Mouse (Mus musculus) forebrain, embryonic 14.5 days (tissue): ENCODE measurements around the gene Selenoh. TPM values are rescaled to one million over a fixed set of nuclear protein-coding genes. Genes with fewer than 3 reads are reported as not detected.

Experiments
- ATAC-seq: fragments of 200-750 bp; cut with Nextera tagmentation; 2 replicates; pipeline ENCODE4 v1.8.0; 2017; ENCODE audit warnings: mild to moderate bottlenecking, moderate library complexity
- DNase-seq: peaks from one replicate; pipeline ENCODE4 v3.0.0-alpha.2; 2015; ENCODE audit warnings: low spot score
- H3K27ac ChIP-seq: fragments of 300-500 bp; sonication (generic); 2 replicates; pipeline ENCODE4 v1.5.1; 2014; ENCODE audit warnings: low read depth, mild to moderate bottlenecking, control low read depth, low read length, moderate library complexity
- H3K27me3 ChIP-seq: fragments of 300-500 bp; sonication (generic); replicated peaks from 2 replicates; pipeline ENCODE4 v1.6.1; 2014; ENCODE audit warnings: low read length, control low read depth, mixed read lengths; ENCODE audit not compliant: control insufficient read depth, insufficient read depth
- H3K36me3 ChIP-seq: fragments of 300-500 bp; sonication (generic); 2 replicates; pipeline ENCODE4 v1.6.1; 2014; ENCODE audit warnings: low read length, control low read depth; ENCODE audit not compliant: control insufficient read depth, insufficient read depth
- H3K4me1 ChIP-seq: fragments of 300-500 bp; sonication (generic); 2 replicates; pipeline ENCODE4 v1.6.1; 2014; ENCODE audit warnings: antibody characterized with exemption, low read length, control low read depth; ENCODE audit not compliant: control insufficient read depth, insufficient read depth
- H3K4me2 ChIP-seq: fragments of 300-500 bp; sonication (generic); 2 replicates; pipeline ENCODE4 v1.6.1; 2014; ENCODE audit warnings: mild to moderate bottlenecking, control low read depth, low read length
- H3K4me3 ChIP-seq: fragments of 300-500 bp; sonication (generic); 2 replicates; pipeline ENCODE4 v1.5.1; 2014; ENCODE audit warnings: low read depth, low read length, control low read depth
- H3K9ac ChIP-seq: fragments of 300-500 bp; sonication (generic); 2 replicates; pipeline ENCODE4 v1.6.1; 2014; ENCODE audit warnings: mild to moderate bottlenecking, low read length, control low read depth, moderate library complexity
- H3K9me3 ChIP-seq: fragments of 300-500 bp; sonication (generic); replicated peaks from 2 replicates; pipeline ENCODE4 v1.6.1; 2016; ENCODE audit warnings: low read length, control low read depth, mixed read lengths; ENCODE audit not compliant: control insufficient read depth
- WGBS: fragments of 180-500 bp; shearing (Covaris S2); extraction: QIAGEN DNeasy Blood & Tissue Kit; methylation state at CpG from one replicate; pipeline ENCODE4 v1.1.7; 2014; 5-methylcytosine and 5-hydroxymethylcytosine counted together
- polyA plus RNA-seq: library from polyadenylated mRNA; unstranded; fragments of >200 nt; fragmentation: Nextera tagmentation; extraction: Ambion mirVana; gene quantifications from 2 replicates; pipeline ENCODE4 v1.2.1, GENCODE M21; 2014

Gene Selenoh
- polyA plus RNA-seq, 1 experiment from 2014 or later, result 350 TPM

- Histone ChIP-seq H3K36me3 (peaks cover 35% of the 10 kb centered on the region), H3K4me2 (no peak overlapping the region), H3K27me3 (no peaks in the 10 kb centered on the region), H3K4me3 (no peak overlapping the region), H3K4me1 (peaks cover 9% of the 10 kb centered on the region), H3K9ac (no peak overlapping the region), H3K9me3 (no peaks in the 10 kb centered on the region), H3K27ac (no peak overlapping the region)
- no peak for ATAC-seq
- 89% methylated on average over 1 of the region's 1 CpGs for WGBS
- DNase-seq, result no peak
Measured at GRCm38 (mm10) chr2:84705295-84705694, 34.7 kb upstream of the Selenoh start.

- no peaks in the 10 kb centered on the region for H3K9me3 ChIP-seq
- peaks cover 9% of the 10 kb centered on the region for H3K4me1 ChIP-seq
- H3K4me2 ChIP-seq, result no peak overlapping the region
- ATAC-seq, result no peak
- H3K36me3 ChIP-seq, result peaks cover 30% of the 10 kb centered on the region
- no peak overlapping the region for H3K4me3 ChIP-seq
- H3K27ac ChIP-seq, result no peak overlapping the region
- no peak for DNase-seq
- no peak overlapping the region for H3K9ac ChIP-seq
- no peaks in the 10 kb centered on the region for H3K27me3 ChIP-seq
- 75% methylated on average over 5 of the region's 5 CpGs for WGBS
Measured at GRCm38 (mm10) chr2:84704329-84704728, 33.8 kb upstream of the Selenoh start.

GRCm38 (mm10) chr2:84703497-84703896 is 32.9 kb upstream of the Selenoh start:
- Histone ChIP-seq H3K4me2 (no peak overlapping the region), H3K9me3 (no peaks in the 10 kb centered on the region), H3K9ac (no peak overlapping the region), H3K27me3 (no peaks in the 10 kb centered on the region), H3K36me3 (peaks cover 32% of the 10 kb centered on the region), H3K4me3 (no peak overlapping the region), H3K27ac (no peak overlapping the region), H3K4me1 (peaks cover 9% of the 10 kb centered on the region)
- 93% methylated on average over 1 of the region's 1 CpGs for WGBS
- DNase-seq (no peak), ATAC-seq (no peak)

GRCm38 (mm10) chr2:84695007-84695695 is 24.6 kb upstream of the Selenoh start:
- no peaks in the 10 kb centered on the region for H3K9me3 ChIP-seq
- no peak overlapping the region for H3K27ac ChIP-seq
- H3K27me3 ChIP-seq, result no peaks in the 10 kb centered on the region
- no peaks in the 10 kb centered on the region for H3K4me1 ChIP-seq
- ATAC-seq (no peak), DNase-seq (no peak)
- H3K4me3 ChIP-seq, result no peak overlapping the region
- H3K4me2 ChIP-seq, result no peak overlapping the region
- H3K36me3 ChIP-seq, result peaks cover 72% of the 10 kb centered on the region
- H3K9ac ChIP-seq, result no peak overlapping the region
- WGBS, result 91% methylated on average over 5 of the region's 5 CpGs

GRCm38 (mm10) chr2:84690050-84690449 is 19.5 kb upstream of the Selenoh start:
- DNase-seq (no peak), ATAC-seq (no peak)
- no peak overlapping the region for H3K27ac ChIP-seq
- H3K27me3 ChIP-seq, result no peaks in the 10 kb centered on the region
- no peaks in the 10 kb centered on the region for H3K9me3 ChIP-seq
- WGBS, result 87% methylated on average over 12 of the region's 12 CpGs
- no peak overlapping the region for H3K4me3 ChIP-seq
- H3K4me1 ChIP-seq, result no peaks in the 10 kb centered on the region
- no peak overlapping the region for H3K4me2 ChIP-seq
- H3K9ac ChIP-seq, result no peak overlapping the region
- H3K36me3 ChIP-seq, result peaks cover 92% of the 10 kb centered on the region

- Histone ChIP-seq H3K9ac (no peak overlapping the region), H3K4me1 (no peaks in the 10 kb centered on the region), H3K36me3 (peaks cover 86% of the 10 kb centered on the region), H3K9me3 (no peaks in the 10 kb centered on the region), H3K4me3 (no peak overlapping the region), H3K27ac (no peak overlapping the region), H3K4me2 (no peak overlapping the region), H3K27me3 (no peaks in the 10 kb centered on the region)
- 92% methylated on average over 2 of the region's 2 CpGs for WGBS
- no peak for DNase-seq
- no peak for ATAC-seq
Measured at GRCm38 (mm10) chr2:84688080-84688844, 17.7 kb upstream of the Selenoh start.

GRCm38 (mm10) chr2:84682605-84683183 is 12.1 kb upstream of the Selenoh start:
- DNase-seq, result no peak
- Histone ChIP-seq H3K4me3 (no peak overlapping the region), H3K36me3 (peaks cover 42% of the 10 kb centered on the region), H3K9ac (no peak overlapping the region), H3K27ac (no peak overlapping the region), H3K4me1 (peaks cover 7% of the 10 kb centered on the region; the same call in 1 of the 2 replicates), H3K27me3 (no peaks in the 10 kb centered on the region), H3K4me2 (no peak overlapping the region), H3K9me3 (no peaks in the 10 kb centered on the region)
- 92% methylated on average over 6 of the region's 6 CpGs for WGBS
- ATAC-seq, result no peak

GRCm38 (mm10) chr2:84679016-84679415 is 8.4 kb upstream of the Selenoh start, which contains the start of gene Tmx2:
Tmx2 (minus strand) TSS chr2:84679140.
- WGBS, result 16% methylated on average over 8 of the region's 8 CpGs
- no peak for DNase-seq
- Histone ChIP-seq H3K4me1 (peaks cover 14% of the 10 kb centered on the region; the same call in 1 of the 2 replicates), H3K9ac (peak within 1 kb of the TSS; percentile 84), H3K27ac (peak within 1 kb of the TSS; percentile 45; the same call in 1 of the 2 replicates), H3K4me2 (peak within 1 kb of the TSS; percentile 65), H3K27me3 (no peaks in the 10 kb centered on the region), H3K4me3 (peak within 1 kb of the TSS; percentile 79), H3K9me3 (no peaks in the 10 kb centered on the region), H3K36me3 (peaks cover 28% of the 10 kb centered on the region)
- ATAC-seq, result no peak
